Mouse (Mus musculus) heart, postnatal 0 days (tissue): Measurements from ENCODE around the gene Fpr2.

ENCODE experiments used
- CTCF ChIP-seq: IDR thresholded peaks from 2 replicates; pipeline ENCODE4 v1.5.1; 2016; ENCODE audit warnings: antibody characterized with exemption, control low read depth, low read depth
- EP300 ChIP-seq: IDR thresholded peaks from 2 replicates; pipeline ENCODE4 v1.6.1; 2016; ENCODE audit warnings: antibody characterized with exemption, low read depth

- TF ChIP-seq CTCF: no peak
- TF ChIP-seq EP300: no peak
Measured at GRCm38 (mm10) chr17:17843534-17844261, 43.9 kb upstream of the Fpr2 start.
